Mouse (Mus musculus) liver, adult 2 months (tissue): ENCODE measurements around the gene Gm28551. TPM values are rescaled to one million over a fixed set of nuclear protein-coding genes. Genes with fewer than 3 reads are reported as not detected.
A peak's percentile ranks its signal among the peaks of the same experiment; 100 is the strongest.

Experiments
- DNase-seq: peaks from one replicate; pipeline ENCODE4 v3.0.0-alpha.2; 2011; ENCODE audit warnings: low read depth, low spot score; ENCODE audit errors: extremely low read depth
- H3K27ac ChIP-seq: fragments of 200-500 bp; replicated peaks from 2 replicates; pipeline ENCODE4 v1.5.1; 2012; ENCODE audit warnings: low read depth, mild to moderate bottlenecking, control low read depth, inconsistent platforms, low read length; ENCODE audit not compliant: insufficient read depth
- H3K27me3 ChIP-seq: fragments of 200-500 bp; 2 replicates; pipeline ENCODE4 v1.6.1; 2012; ENCODE audit warnings: mild to moderate bottlenecking, moderate library complexity, low read length, inconsistent platforms; ENCODE audit not compliant: control insufficient read depth, insufficient read depth
- H3K36me3 ChIP-seq: fragments of 200-500 bp; 2 replicates; pipeline ENCODE4 v1.6.1; 2012; ENCODE audit warnings: low read length, inconsistent platforms; ENCODE audit not compliant: control insufficient read depth, insufficient read depth
- H3K4me1 ChIP-seq: fragments of 200-500 bp; 2 replicates; pipeline ENCODE4 v1.6.1; 2011; ENCODE audit warnings: low read length; ENCODE audit not compliant: control insufficient read depth, insufficient read depth
- H3K4me3 ChIP-seq: fragments of 200-500 bp; 2 replicates; pipeline ENCODE4 v1.5.1; 2011; ENCODE audit warnings: low read depth, mild to moderate bottlenecking, control low read depth, low read length, moderate library complexity; ENCODE audit not compliant: insufficient read depth
- H3K79me2 ChIP-seq: fragments of 200-500 bp; 2 replicates; pipeline ENCODE4 v1.6.1; 2012; ENCODE audit warnings: inconsistent platforms, mild to moderate bottlenecking, low read length, moderate library complexity; ENCODE audit not compliant: control insufficient read depth, insufficient read depth
- H3K9ac ChIP-seq: fragments of 200-500 bp; 2 replicates; pipeline ENCODE4 v1.6.1; 2012; ENCODE audit warnings: low read depth, mild to moderate bottlenecking, control low read depth, inconsistent platforms, low read length
- CTCF ChIP-seq: fragments of 200-500 bp; IDR thresholded peaks from 2 replicates; pipeline ENCODE4 v1.5.1; 2011; ENCODE audit warnings: low read depth, low read length, control low read depth
- POLR2A ChIP-seq: fragments of 200-500 bp; IDR thresholded peaks from 2 replicates; pipeline ENCODE4 v1.6.1; 2011; ENCODE audit warnings: low read length, control low read depth; ENCODE audit not compliant: insufficient read depth; ENCODE audit errors: extremely low read depth
- WGBS: fragments of 180-500 bp; shearing (Covaris S2); methylation state at CpG from one replicate; pipeline ENCODE4 v1.1.7; 2018; 5-methylcytosine and 5-hydroxymethylcytosine counted together
- polyA plus RNA-seq: library from polyadenylated mRNA; depleted of rRNA; stranded (reverse); fragments of >200 nt; gene quantifications from 2 replicates; pipeline ENCODE4 v1.2.3, GENCODE M21; 2012
- total RNA-seq: library from RNA; depleted of rRNA; stranded (reverse); fragments of >200 nt; gene quantifications from 2 replicates; pipeline ENCODE4 v1.2.3, GENCODE M21; 2014

The Gm28551 gene
- total and polyA plus RNA-seq, 2 experiments: not detected

DNA sequence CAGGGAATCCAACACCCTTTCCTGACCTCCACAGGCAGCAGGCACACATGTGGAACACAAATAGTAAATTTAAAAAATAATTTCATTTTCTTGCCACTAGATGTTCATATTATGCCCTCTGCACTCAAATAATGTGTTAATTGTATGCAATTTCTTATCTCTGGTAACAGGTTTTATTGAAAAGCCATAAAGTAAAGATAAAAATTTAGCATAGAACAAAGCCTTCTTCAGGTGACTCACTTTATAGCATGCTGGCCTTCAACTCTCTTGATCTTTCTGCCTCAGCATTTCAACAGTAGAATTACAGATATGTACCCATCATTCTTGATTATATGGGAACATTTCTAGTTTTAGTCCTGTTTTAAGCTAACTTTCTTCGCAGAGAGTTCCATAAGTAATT, 28.2 kb downstream of the Gm28551 start:
- Histone ChIP-seq H3K27ac (no peak overlapping the region), H3K27me3 (no peaks in the 10 kb centered on the region), H3K79me2 (no peaks in the 10 kb centered on the region), H3K4me1 (no peaks in the 10 kb centered on the region), H3K36me3 (peaks cover 17% of the 10 kb centered on the region), H3K4me3 (no peak overlapping the region), H3K9ac (no peak overlapping the region)
- 96% methylated on average over 1 of the region's 1 CpGs for WGBS
- no peak for DNase-seq
- no peak for TF ChIP-seq CTCF
- no peak for TF ChIP-seq POLR2A

- TF ChIP-seq CTCF (no peak), POLR2A (no peak)
- Histone ChIP-seq H3K4me1 (no peaks in the 10 kb centered on the region), H3K79me2 (no peaks in the 10 kb centered on the region), H3K4me3 (no peak overlapping the region), H3K27ac (no peak overlapping the region), H3K36me3 (peaks cover 19% of the 10 kb centered on the region), H3K9ac (no peak overlapping the region), H3K27me3 (no peaks in the 10 kb centered on the region)
- DNase-seq: no peak
- 92% methylated on average over 5 of the region's 5 CpGs for WGBS
These were observed 29.2 kb downstream of the Gm28551 start for GRCm38 (mm10) chr1:53323254-53323653.

- no peaks in the 10 kb centered on the region for H3K4me1 ChIP-seq
- peaks cover 30% of the 10 kb centered on the region for H3K36me3 ChIP-seq
- H3K27me3 ChIP-seq: no peaks in the 10 kb centered on the region
- no peak for TF ChIP-seq POLR2A
- no peak for TF ChIP-seq CTCF
- no peaks in the 10 kb centered on the region for H3K79me2 ChIP-seq
- no peak overlapping the region for H3K9ac ChIP-seq
- 97% methylated on average over 4 of the region's 4 CpGs for WGBS
- no peak overlapping the region for H3K27ac ChIP-seq
- DNase-seq: no peak
- no peak overlapping the region for H3K4me3 ChIP-seq
These were observed 30.7 kb downstream of the Gm28551 start for GRCm38 (mm10) chr1:53321662-53322344.

DNA sequence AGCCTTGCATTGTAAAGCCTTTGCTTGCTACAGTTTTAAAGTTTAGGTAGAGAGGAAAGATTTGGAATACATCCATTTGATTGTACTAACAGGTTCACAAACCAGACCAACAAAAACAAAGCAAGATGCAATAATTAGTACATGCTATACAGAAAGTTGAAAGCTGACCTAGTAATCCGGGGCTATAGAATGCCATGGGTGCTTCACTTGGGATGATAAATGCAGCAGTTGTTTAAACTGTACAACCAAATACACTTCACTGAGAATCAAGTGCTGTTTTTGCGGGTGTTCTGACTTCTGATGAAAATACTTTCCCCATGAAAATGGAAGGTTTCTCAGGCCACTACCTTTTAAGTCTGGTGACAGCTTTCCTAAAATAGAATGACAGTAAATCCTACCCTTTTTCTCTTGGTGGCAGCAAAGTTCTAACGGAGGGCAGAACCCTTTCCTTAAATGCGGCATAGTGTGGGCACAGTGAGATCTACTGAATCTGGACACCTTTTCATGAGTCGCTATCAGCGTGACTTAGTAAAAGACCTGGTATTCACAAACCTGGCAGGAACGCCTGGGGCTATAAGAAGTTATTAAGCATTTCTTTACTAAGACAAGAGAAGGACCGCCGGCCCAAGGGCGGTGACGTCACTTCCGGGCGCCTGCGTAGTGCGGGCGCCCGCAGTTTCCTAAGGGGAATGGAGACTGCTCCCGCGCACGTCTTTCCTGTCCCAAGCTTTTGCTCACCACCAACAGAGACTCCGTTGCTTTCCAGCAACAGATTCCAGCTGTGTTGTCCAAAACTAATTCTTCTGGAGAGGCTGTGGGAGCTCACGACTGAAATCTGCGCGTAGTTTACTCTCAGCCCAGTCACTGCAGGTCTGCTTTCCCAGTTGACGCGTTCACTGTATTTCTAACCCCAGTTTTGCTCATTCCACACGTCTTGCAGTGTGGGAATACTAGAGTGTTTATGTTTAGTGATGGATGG, 39.2 kb downstream of the Gm28551 start, which contains the start of gene Osgepl1:
Gene Osgepl1 (plus strand): TSS at position 636 of the 979 bp plus-strand sequence.
- Histone ChIP-seq H3K4me3 (peak within 1 kb of the TSS; percentile 79), H3K36me3 (peaks cover 14% of the 10 kb centered on the region), H3K79me2 (no peaks in the 10 kb centered on the region; the same call in 1 of the 2 replicates), H3K9ac (peak within 1 kb of the TSS; percentile 98), H3K4me1 (no peaks in the 10 kb centered on the region), H3K27me3 (no peaks in the 10 kb centered on the region), H3K27ac (peak within 1 kb of the TSS; percentile 99)
- TF ChIP-seq CTCF (no peak), POLR2A (peak; percentile 47; the same call in 1 of the 2 replicates)
- DNase-seq: peak; percentile 72
- WGBS: 2% methylated on average over 27 of the region's 27 CpGs

DNA sequence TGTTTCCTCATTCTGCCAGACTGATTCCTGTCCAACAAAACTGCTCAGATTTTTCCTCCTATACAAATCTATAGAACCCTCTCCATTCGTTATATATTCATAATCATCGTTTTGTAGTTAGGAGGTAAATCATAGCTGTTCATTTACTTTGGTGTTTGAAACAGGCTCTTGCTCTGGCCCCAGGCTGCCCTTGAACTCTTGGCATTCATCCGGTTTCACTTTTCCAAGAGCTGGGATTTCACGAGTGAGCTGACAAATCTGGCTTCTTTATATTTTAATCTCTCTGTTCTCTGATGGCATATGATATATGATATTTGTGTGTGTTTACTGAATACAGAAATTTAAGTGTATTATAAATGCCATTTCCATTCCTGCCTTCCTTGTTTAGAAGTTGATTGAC, 52.0 kb downstream of the Gm28551 start:
- Histone ChIP-seq H3K27ac (no peak overlapping the region), H3K4me1 (peaks cover 5% of the 10 kb centered on the region; the same call in 1 of the 2 replicates), H3K4me3 (no peak overlapping the region), H3K36me3 (peaks cover 3% of the 10 kb centered on the region; the same call in 1 of the 2 replicates), H3K79me2 (no peaks in the 10 kb centered on the region; the same call in 1 of the 2 replicates), H3K9ac (no peak overlapping the region), H3K27me3 (no peaks in the 10 kb centered on the region)
- 22% methylated on average over 4 of the region's 4 CpGs for WGBS
- DNase-seq: peak; percentile 77
- TF ChIP-seq CTCF: no peak
- TF ChIP-seq POLR2A: no peak
